Mouse (Mus musculus) frontal cortex, adult 2 months (tissue): Measurements from ENCODE around the gene Runx1. TPM values are rescaled to one million over a fixed set of nuclear protein-coding genes. Genes with fewer than 3 reads are reported as not detected.

Experiments
- DNase-seq, 2 experiments: peaks; one replicate each; pipeline ENCODE4 v3.0.0; 2022; ENCODE audit warnings: low spot score in 1 of 2; ENCODE audit errors: extremely low spot score in 1 of 2
- polyA plus RNA-seq: library from polyadenylated mRNA; depleted of rRNA; stranded (reverse); fragments of >200 nt; gene quantifications from 2 replicates; pipeline ENCODE4 v1.2.3, GENCODE M21; 2012

The Runx1 gene
- polyA plus RNA-seq, 1 experiment: 0.80 TPM

DNA sequence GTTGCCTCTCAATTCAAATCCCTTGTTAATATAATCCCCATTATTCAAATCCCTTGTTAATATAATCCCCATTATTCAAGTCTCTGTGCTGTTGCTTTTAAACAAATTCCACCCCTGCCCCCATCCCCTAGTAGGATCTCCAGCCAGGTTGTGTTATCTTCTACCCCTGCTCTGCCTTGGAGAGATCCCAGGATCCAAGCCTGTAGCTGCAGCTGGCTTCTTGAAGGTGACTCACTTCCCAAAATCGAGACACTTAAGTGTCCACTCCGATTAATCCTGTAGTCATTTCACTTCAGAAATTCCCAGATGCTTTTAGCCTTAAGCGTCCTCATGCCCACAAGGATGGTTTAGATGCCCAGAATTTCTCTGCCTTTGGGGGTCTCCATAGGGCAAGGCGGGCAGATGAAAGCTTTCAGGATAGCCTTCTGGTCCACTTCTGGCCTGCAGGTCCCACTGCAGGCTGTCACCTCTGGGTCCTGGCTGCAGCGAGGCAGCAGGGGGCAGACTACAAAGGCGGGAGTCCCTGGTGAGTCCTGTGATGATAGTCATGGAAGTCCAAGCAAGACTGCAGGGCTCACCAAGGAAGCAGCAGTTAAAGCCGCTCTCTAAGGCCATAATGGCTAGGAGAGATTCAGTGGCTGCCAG, 1.8 kb upstream of the Runx1 start:
- DNase-seq: no peak

DNA sequence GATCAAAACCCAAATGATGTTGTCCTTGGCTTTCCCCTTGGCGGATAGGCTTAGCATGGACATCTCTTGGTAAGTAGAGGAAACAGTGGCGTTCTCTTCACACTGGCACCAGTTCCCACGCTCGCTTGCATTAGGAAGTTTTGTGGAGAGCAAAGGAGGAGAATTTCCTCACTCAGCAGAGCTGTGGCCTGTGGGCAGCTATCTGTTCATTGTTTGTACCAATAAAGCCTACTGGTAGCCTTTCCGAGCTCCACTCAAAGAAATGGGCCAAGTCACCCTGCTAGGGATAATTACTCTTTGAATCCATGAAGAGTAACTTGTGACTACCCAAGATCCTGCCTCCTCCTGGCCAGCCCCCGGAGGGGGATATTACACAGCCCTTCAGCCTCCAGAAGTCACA, 734 bp upstream of the Runx1 start:
- DNase-seq: no peak

DNA sequence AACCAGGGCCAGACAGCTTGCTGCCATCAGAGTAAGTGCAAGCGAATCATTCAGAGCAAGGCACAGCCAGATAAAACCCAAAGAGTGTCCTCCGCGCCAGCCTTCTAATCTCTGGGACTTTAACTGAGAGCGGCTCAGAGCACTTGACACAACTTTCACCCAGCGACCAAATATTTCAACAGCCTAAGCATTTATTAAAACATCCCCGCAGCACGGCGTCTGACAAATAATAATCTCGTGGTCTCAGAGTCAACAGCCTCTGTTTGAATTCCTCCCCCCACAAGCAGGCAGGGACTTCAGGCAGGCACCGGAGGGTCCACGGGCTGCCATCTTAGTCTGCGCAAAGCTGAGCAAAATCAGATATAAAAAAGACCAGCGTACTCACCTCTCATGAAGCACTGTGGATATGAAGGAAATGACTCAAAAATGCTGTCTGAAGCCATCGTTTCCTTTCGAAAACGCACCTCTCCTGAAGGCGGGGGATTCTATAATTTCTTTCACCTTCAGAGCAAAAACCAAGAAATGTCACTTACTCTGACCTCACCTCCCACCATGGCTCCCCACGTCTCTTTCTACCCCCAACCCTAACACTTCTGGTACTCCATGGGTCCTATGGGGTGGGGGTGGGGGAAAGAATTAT, 625 bp downstream of the Runx1 start:
- no peak for DNase-seq

DNA sequence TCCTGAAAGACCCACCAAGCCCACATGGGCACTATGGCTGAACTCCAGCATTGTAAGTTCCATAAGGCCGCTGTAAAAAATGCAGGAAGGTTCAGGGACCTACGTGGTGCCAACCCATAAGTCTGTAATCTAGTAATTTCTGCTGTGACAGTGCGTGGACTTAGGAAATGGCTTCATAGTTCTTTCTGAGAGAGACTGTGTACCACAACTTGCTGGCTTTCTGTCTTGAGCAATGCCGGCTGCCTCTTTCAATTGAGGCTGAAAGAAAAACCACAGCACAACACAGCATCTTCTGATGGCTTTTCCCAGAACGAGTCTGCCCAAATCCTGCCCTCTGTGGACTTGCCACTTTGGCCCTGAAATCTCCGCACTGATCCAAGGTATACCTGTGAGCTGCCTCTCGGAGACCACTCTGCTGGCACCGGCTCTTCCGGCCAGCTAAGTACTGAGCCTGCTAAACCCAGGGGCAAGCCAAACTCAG, 1.2 kb downstream of the Runx1 start:
- DNase-seq: no peak

DNA sequence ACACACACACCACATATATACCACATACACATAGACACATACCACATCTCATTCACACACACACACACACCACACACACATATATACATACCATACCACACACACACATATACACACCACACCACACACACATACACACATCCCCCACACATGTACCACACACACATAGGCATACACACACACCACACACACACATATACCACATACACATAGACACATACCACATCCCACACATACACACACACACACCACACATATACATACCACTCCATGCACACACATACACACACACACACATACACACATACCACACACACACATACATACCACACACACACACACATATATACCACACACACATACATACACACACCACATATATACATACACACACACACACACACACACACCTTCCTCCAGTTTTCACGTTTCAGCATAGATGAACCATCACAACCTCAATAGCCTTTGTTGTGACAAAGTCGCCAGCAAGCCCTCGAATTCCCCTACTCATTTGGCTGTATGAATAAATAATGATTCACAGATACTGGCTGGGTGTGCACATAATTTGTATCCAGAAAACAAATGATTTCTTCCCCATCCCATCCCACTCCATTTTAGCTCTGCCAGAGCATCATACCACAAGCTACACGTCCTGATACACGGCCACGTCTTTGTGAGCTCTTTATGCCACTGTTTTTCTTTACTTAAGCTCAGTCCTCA, 1.8 kb downstream of the Runx1 start:
- DNase-seq: no peak

DNA sequence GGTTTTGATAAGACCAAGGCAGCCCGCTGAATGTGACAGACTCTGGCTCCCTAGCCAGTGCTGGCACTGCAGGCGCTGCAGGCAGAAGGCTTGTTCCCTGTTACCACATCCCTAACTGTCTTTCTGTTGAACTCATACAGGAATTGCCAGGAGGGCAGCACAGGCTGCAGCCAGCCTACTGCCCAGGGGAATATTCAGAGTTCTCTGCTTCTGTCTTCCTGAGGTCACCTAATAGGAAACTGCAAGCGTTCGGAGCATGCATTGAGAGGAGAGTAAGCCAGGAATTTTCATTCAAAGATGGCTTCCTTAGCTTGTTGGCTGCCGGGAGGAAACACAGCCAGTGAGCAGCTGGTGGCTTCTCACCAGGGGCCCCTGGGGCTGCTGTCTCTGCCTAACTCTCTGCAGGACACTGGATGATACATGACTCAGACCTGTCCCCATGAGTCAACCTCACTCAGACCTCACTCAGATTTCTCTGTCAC, 2.5 kb downstream of the Runx1 start:
- no peak for DNase-seq

DNA sequence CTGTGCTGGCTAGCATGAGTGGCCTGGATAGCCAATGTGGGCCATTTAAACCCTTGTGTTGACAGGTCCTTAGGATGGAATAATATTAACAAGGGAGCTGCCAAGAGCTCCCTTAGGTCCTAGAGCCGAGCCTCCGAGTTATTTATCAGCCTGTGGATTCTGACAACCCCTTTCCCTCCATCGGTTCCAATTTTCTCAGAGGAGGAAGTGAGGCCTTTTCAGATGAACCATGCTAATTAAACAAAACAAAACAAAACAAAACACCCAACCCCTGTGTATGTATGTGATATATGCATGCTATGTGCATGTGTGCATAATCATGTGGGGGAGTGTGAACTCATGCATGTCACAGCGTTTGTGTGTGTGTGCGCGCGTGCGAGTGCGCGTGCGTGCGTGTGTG, 3.3 kb downstream of the Runx1 start:
- DNase-seq: no peak

DNA sequence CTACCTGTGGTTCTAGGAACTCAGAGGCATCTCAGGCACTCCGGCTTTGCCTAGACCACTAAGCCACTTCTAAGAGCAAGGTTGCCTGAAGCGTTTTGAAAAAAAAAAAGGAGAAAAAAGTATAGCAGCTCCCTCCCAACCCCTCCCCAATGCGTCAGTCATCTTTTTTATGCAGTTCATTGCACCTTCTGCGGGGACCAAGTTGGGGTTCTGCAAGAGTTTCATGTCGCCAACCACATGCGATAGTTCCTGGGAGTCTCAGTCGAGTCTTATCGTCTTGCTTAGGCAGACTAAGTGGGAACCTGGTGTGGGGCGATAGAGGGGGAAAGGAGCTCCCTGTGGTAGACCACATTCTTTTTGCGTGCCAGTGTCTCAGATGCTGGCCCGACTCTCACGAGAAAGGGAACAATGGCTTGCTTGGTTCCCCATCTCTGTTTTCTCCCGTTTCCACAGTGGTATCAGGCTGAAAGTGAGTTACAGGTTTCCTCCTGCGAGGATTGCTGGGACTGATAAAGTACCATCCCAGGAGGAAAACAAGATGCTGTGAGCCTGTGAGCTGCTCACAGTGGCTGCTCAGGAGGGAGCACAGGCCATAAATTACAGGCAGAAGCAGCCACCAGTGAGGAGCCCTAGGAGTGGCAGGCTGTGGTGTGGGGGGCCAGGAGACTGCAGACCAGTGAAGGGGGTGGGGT, 3.9 kb downstream of the Runx1 start:
- DNase-seq: no peak

DNA sequence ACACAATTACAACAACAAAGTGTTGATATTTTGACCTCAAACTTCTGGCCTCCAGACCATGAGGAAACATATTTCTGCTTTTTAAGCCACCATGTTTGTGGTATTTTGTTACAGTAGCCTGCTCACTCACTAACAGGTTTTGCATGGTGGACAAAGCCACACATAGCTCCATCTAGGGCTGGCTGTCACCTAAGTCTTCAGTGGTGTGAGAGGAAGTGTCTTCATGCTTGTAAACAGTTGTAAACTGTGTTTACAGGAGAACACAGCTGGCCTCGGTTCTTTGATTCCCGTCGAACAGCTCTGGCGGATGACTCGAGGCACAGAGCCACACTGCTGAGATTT, 4.4 kb downstream of the Runx1 start:
- no peak for DNase-seq

DNA sequence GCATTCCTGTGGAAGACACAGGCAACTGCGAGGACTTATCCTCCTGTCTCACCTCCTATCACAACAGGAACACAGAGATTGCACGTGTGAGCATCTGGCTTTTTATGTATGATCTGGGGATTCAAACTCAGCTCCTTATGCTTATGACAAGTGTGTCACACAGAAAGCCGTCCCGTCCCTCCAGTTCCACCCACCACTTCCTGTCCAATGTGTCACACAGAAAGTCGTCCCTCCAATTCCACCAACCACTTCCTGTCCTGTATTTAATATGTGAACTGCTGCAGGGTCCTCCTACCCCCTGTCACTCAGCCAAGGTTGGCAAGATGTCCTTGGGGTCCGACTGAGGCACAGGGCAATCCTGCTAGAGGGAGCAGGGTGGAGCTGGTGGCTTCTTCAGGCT, 5.5 kb downstream of the Runx1 start:
- no peak for DNase-seq

DNA sequence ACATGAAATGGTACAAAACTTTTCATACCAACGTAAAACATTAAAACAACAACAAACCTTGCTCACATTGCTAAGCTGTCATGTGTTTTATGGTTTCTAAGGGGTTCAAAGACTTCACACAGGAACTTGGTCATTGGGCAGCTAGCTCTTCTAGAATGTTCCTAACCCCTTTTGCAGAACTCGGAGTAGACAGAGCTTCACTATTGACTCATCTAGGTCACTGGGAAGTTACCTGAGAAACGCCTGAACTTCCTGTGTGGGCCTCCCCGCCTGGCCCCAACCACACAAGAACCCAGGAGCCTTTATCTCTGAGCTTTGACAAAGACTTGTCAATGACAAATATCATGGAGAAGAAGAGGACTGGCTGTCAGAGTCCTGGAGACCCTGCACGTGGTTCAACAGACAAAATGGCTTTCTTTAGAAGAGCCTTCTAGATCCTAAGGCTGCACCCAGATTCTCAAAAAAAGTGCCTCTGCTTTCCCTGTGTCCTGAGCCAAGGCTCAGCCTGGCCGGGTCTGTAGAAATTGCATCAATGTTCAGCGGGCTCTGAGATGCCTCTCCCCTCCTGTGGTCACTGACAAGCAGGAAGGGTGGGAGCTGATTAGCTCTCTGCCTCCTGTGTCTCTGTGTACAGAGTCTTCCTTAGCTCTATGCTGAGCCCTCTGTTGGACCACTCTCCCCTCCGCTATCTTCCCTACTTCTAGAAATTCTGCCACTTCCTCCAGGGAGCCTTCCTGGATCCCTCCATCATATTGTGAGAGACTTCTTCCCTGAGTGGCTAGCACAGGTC, 7.3 kb downstream of the Runx1 start:
- DNase-seq: no peak

DNA sequence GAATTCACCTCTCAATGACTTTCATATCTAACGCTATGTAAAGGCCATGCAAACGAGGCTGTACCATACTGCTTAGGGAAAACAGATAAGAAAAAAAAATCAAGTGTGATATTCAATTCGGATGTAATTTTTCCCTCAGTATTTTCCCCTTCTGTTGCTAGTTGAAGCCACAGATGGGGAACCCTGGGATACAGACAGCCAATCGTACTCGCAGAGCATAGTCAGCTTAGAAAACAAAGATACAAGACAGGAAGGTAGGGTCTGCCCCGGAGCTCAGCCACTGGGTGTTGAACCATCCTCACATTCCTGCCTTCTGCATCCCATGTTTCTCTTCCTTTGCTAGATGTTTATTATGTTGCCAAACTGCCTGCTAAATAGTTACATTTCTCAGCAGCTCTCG, 9.9 kb downstream of the Runx1 start:
- no peak for DNase-seq

DNA sequence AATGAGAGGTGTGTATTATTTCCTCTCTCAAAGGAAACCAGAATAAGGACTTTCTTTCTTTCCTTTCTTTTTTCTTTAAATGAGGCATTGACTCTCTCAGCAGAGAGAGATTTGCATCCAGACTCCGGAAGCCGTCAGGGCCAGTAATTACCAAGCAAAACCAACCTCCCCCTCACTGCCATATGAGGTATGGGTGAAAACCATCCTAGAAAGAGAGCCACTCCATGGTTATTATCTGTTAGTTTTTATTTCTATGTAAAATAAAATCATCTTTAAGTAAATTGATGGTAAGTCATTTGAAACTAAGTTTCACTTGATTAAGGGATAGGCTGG, 10.8 kb downstream of the Runx1 start:
- DNase-seq: no peak

DNA sequence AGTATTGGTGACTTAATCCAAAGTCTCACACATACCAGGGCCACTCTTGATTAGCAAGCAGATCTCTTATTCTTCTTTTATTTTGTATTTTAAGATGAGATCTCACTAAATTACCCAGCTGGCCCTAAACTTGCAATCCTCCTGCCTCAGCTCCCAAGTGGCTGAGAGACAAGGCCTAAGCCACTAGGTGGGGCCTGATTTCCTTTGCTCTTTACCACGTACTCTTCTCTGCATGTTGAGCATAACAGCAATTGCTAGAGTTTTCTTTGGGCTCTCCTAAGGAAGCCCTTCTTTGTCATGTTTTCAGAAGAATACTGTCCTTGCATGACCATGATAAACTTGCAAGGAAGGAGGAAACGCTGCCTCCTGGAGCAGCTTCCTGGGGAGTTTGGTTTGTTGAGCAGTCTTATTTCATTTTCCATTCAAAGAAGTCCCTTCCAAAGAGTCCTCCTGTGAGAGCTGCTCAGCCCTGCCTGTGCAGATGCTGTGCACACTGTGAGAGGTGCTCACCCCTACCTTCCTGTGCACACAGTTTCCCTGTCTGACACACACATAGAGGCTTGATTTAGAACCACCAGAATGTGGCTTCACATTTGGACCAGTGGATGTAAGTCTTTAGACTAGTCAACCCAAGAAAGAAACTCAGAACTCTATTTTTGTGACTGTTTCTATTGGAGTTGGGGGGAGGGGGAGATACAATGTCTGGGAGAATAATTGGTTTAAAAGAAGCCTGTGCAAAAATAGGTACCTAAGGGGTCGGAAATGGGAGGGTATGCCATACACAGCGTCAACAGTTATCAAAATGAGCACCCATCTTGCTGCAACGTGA, 11.4 kb downstream of the Runx1 start:
- DNase-seq: no peak

DNA sequence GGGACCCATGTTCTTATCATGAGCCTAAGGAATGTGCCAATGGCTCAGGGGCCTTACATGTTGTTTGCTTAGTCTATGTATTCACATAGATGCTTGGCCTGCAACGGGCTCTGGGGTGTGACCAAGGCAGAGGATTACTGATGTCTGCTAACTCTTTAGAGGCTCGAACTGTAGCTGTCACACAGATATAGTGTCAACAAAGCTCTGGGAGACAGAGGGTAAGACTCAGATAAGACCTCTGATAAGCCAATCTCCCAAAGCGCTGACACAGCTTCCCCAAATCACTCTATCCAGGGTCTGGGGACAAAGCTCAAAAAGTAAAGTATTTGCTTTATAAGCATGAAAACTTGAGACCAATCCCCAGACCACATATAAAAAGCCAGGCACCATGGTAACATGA, 13.5 kb downstream of the Runx1 start:
- no peak for DNase-seq

DNA sequence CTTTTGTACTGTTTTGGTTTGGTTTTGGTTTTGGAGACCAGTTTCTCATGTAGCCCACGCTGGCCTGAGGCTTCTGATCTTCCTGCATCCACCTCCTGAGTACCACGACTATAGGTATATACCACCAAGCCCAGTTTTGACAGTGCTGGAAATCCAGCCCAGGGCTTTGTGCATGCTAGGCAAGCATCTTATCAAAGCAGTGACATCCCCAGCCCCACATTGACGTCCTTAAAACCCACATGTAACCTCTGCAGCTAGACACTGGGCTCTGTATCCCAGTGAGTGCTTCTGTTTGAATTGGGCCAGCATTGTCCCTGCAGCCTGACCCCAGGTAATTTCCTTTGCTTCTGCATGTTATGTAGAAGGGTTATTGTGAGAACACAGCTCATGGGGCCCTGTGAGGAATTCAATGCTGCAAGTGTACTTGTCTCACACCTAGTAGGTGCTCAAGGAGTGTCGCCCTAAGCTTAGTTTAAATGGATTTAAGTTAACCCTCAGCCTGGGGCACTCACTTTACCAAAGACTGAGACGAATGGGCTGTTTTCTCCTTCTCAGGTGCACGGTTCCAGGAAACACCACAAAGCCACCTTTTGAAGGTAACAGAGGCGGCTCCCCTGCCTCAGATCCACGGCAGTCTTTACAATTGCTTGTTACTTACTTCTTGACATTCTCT, 15.2 kb downstream of the Runx1 start:
- no peak for DNase-seq

DNA sequence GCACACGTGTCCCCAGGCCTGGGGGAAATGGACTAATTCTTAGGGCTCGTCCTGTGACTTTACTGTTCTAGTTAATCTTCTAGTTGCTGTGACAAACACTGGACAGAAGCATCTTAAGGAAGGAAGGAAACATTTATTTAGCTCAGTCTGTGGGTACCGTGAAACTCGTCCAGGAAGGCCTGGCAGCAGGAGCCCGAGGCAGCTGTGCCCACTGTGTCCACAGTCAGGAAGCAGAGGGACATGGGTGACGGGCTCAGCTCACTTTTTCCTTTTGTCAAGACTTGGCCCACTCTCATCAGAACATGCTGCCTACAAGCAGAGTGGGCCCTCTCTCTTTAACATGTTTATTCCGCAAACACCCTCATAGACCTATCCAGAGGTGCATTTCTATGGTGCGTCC, 18.2 kb downstream of the Runx1 start:
- DNase-seq: no peak

DNA sequence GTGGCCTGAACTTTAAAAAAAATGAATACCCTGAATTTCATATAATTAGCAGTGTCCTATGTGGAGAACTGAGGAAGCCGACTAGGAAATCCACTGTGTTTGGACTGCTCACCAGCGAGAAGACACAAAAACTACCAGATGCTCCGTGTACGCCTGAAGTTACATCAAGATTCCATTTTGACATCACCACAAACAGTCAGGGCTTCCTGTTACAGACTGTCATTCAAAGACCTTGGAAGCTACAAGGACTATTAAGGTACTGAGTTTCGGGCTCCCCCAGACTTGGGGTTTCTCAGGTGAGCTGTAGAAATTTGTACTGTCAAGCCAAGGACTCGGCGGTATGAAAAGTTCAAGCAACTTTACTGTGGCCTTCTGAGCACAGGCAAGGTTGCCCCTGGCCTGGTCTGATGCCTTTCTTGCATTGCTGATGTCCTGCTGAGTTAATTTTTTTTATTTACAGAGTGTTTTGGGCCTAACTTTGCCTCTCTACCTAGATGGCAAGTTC, 22.8 kb downstream of the Runx1 start:
- DNase-seq: no peak

DNA sequence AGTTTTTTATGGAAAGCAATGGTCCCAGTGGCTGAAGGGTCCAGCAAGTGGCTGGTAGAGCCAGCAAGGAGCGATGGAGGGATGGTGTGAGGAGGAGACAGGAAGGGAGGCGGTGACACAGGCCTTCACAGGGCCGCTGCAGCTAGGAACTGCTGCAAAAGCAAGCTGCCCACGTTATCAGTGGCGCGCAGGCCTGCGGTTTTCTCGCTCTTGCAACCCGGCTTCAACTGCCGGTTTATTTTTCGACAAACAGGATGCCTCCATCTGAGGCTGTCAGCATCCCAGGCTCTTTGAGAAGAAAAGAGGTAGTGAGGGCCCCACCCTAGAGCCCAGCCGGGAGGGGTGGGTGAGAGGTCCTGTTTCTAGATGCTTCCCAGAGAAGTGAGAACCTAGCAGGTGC, 24.4 kb downstream of the Runx1 start:
- no peak for DNase-seq
